Mouse (Mus musculus): ENCODE data around the gene Zfp683.

DNA sequence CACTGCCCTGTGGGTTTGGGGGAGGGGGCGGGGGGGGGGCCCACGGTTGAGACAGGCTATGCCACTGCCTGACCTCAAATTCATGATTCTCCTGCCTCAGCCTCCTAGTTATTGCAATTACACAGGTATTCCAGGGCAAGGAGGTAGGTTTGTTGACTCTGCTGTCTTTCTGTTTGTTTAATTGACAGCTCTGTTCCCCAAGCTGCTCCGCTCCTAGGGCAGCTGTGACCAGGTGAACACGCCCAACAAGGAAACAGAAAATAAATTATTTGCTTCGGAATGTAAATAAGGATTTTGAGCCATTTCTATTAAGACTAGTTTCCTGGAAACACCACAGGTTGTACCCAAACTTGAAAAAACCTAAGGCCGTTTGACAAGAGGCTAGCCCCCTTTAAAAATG, 43.9 kb upstream of the Zfp683 start:
- no peak for TF ChIP-seq CTCF (IDR thresholded peaks at IDR 0.05; ENCODE audit: low read depth)
- no peak for TF ChIP-seq EP300 (IDR thresholded peaks at IDR 0.05; ENCODE audit: low read depth)

Data from liver, postnatal 0 days (tissue).